Mouse (Mus musculus): ENCODE measurements around the gene S100a11. TPM values are rescaled to one million over a fixed set of nuclear protein-coding genes. Genes with fewer than 3 reads are reported as not detected.
"Not testable (repeated sequence)": the region's sequence is repeated elsewhere in the genome, so short reads cannot be mapped to it uniquely, and the experiment has no call there.

S100a11 gene
- total RNA-seq, 2 experiments from 2014 or later: 217 to 3,100 TPM

GRCm38 (mm10) chr3:93519856-93520329, 395 bp upstream of the S100a11 start:
- ATAC-seq (ENCODE audit: poor library complexity, severe bottlenecking): no peak

- ATAC-seq (ENCODE audit: poor library complexity, severe bottlenecking): peak; percentile 54
Measured at GRCm38 (mm10) chr3:93521462-93522057, 1.3 kb downstream of the S100a11 start.

- no peak for ATAC-seq (ENCODE audit: poor library complexity, severe bottlenecking)
Measured at GRCm38 (mm10) chr3:93522611-93523010, 2.3 kb downstream of the S100a11 start.

DNA sequence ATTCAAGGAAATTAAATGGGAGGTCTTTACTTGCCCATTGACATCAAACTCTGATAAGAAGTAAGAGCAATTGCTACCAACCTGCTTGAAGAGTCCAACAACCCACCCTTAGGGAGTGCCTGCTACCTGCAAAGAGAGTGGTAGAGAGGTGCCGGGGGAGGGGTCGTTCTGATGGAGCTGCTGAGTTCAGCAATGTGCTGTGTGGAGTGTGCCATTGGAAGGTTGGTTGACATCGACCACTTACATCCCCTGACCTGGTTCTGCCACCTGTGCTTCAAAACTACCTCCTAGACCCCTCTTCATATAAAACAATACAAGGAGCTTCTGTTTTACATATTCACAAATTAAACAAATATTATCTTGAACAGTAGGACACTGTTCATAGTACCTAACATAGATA, 7.0 kb downstream of the S100a11 start:
- no peak for ATAC-seq (ENCODE audit: poor library complexity, severe bottlenecking)

DNA sequence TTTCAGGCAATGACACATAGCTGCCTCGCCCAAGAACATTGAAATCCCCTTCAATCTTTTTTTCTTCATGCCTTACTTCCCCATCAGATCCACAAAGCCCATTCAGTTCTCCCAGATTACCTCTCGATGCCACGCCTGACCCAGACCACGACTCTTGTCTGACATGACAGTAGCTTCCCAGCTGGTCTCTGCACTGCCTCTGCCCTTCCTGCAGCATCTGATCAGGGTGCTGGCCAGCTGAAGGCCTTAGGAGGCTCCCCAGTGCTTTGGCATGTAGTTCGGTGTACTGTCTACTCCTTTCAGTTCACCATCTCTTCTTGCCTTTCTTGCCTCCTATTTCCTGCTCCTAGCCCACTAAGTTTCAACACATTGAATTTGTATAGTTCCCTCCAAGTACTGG, 8.5 kb downstream of the S100a11 start:
- peak; percentile 31; the same call in 1 of the 2 replicates for ATAC-seq (ENCODE audit: poor library complexity, severe bottlenecking)

DNA sequence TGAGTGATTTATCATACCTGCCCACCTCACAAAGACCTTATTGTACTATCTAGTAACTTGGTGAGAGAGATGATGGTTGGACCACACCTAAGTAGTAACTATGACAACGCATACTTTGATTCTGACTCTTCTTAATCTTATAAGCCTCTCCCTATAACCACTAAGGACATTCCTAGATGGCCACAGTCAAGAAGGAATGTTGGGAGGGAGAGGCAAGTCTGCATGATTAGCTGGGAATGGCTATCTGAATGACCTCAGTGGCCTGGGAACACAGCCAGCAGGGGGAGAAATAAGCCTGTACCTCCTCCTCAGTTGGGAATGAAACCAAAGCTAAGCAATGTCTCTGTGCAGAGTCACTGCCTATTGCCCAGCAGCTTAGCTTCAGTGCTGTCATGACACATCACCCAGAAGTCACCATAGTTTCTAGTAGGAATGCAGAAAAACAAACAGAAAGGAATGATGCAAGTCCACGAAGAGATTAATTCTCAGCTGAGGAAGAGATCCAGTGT, 16.8 kb downstream of the S100a11 start:
- ATAC-seq (ENCODE audit: poor library complexity, severe bottlenecking): no peak

GRCm38 (mm10) chr3:93538486-93538885, 18.2 kb downstream of the S100a11 start:
- no peak for ATAC-seq (ENCODE audit: poor library complexity, severe bottlenecking)

DNA sequence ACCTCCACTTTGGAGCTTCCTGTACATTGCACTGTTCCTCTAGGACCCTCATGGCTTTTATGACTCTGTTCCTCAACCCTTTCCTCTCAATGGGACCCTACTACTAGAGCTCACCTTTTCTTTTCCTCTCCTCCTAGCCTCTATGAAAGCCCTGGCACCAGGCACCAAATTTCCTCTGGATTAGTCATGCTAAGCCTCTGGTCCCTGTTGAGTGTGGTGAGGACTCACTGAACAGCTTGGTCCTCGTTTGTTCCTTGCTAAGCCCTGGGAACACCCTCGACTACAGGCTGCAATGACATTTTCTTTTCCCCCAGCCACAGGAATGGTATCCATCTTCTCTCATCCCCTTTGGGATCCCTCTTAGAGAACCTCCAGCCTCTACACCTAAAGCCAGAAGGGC, 21.2 kb downstream of the S100a11 start:
- no peak for ATAC-seq (ENCODE audit: poor library complexity, severe bottlenecking)

DNA sequence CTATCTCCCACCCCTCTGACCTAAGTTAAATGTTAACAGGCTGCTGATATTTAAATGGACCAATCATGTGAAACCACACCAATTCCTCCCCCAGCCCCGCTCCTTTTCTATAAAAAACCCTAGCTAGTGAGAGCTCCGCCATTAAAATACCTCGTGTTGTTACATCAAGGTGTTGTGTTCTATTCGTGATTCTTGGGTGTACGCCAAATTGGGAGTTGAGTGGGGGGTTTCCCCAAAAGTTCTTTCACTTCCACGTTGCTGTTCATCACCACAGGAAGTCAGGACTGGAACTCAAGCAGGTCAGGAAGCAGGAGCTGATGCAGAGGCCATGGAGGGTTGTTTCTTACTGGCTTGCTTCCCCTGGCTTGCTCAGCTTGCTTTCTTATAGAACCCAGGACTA, 23.9 kb downstream of the S100a11 start:
- ATAC-seq (ENCODE audit: poor library complexity, severe bottlenecking): not testable (repeated sequence)

DNA sequence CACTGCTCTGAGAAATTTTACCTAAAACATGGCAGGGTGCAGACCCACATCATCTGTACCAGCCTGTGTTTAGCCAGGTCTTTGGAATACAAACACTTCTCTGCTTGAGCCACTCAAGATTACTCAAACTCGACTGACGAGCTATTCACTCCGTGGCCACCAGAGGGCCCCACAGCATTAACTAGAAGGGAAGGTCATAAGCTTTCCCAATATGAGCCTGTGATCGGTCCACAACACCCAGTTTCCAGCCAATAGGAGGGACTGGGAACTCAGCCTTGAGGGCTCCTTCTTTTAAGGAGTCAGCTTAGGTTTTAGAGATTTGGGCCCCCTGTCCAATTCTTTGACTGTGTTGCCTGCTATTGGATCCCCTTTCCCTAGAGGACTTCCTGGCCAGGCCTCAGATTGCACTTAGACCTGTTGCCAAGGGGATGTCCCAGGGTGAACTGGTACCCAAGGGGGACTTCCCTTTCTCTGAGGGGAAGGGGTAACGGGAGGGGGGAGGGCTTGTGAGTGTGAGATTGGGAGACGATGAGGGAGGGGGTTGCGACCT, 26.9 kb downstream of the S100a11 start:
- ATAC-seq (ENCODE audit: poor library complexity, severe bottlenecking): peak; percentile 78

DNA sequence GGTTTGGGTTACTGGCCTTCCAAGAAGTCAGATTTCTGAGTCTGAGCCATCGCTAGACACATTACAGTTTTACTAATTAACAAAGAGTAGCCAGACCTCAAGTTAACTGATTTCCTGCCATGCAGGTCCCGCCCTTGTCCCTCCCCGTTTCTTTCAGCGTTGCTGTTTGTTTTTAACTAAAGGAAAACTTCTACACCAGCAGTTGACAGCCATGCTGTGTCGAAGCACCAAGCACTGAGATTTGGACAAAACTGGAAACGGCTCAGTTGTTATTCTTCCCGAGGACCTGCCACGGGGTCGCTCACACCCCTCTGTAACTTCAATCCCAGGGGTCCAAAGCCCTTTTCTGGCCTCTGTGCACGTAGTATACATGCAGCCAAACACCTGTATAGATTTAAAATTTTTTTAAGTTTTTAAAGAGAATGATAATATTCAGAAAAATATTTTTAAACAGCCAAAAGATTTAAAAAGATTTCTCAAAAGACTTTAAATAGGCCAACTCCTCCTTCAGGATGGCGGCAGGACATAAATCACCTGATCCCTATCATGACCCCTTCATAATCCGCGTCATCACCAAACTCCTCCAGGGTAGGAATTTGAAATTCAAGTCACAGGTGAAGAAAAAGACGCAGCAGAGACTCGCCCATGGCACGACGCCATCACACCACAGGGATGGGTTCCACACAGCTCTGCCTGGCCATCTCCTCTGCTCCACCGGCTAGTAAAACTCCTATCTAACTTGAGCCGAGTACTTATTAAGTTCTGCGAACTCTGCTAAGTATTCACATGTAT, 27.7 kb downstream of the S100a11 start:
- ATAC-seq (ENCODE audit: poor library complexity, severe bottlenecking): no peak

DNA sequence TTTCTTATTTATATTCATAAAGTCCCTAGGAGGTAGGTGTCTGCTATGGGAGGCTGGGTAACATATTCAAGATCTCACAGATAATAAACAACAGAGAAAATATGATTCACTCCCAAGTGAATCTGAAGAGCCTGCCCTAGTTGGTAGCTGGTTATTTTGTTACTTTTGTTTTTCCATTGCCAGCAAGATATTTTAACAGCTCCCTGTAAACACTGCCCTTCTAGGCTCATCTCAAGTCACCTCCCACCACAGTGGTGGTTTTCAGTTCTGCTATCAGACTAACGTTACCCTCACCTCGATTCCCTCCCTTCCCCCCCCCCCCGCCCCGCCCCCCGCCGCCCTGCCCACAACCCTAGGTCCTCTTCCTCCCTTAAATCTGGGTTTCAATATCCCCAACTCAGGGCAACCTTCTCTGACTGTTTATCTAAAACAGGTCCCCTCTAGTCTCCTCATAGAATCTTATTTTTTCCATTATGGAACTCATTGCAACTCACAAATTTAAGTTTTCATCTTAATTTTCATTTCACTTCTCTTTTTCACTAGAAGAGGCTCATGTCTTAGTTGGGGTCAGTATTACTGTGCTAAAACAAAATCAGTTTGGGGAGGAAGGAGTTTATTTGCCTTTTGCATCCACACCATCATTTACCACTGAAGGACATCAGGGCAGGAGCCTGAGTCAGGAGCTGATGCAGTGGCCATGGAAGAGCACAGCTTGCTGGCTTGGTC, 28.4 kb downstream of the S100a11 start:
- ATAC-seq (ENCODE audit: poor library complexity, severe bottlenecking): peak; percentile 11; the same call in 1 of the 2 replicates

DNA sequence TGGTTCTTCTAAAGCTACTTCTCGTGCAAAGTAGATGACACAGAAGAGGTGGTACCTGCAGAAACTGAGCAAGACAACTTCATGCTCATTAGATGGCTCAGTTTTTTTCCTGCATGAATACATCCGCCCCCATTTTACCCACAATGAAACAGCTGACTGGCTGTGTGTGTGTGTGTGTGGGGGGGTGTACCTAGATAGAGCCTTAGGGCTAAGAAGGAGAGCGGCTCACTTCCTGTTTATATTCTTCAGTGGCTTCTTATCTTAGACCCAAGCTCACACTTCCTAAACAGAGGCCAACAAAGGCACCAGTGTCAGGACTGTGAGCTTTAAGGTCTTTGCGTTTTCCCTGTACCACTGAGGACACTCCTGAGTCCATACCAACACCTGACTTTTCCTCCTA, 29.7 kb downstream of the S100a11 start:
- ATAC-seq (ENCODE audit: poor library complexity, severe bottlenecking): peak; percentile 53

DNA sequence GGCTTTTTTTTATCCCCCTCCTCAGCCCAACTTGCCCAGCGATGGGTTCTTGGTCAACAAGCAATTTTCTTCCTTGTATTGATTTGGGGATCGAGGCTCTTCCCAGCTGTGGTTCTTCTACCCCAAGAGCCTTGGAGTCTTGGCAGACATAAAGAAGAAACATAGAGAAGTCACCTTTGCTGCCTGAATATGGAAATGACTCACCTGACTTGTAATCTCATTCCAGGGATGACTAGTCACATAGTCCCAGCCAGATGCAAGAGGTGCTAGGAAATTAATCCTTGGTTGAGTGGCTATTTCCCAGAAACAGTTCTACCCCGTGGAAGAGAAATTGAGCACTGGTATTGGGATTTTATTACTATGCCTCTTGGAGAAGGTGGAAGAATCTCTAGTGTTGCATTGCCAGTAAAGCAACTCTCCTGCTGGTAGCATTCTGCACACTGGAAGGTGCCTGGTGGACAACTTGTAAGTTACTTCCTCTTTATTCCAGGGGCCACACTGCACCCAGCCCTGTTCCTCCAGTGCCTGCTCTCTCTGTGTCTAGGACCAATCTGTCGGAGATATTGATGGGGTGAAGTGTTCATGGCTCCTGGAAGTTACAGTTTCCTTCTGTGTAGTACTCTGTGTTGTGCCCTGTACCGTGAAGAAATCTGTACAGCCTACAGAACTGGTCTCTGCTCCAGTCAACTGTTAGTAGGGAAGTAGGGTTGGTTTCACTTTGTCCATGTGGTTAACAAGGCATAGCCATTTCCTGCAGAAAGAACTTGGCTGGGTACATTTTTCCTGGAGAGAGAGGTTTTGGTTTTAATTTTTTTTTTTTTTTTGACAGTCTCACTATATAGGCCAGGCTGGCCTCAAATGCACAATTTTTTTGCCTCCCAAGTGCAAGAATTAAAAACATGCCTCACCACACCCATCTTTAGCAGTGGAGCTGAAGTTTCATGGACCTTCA, 31.9 kb downstream of the S100a11 start:
- ATAC-seq (ENCODE audit: poor library complexity, severe bottlenecking): peak; percentile 48

GRCm38 (mm10) chr3:93553311-93553710, 33.0 kb downstream of the S100a11 start:
- ATAC-seq (ENCODE audit: poor library complexity, severe bottlenecking): no peak

- no peak for ATAC-seq (ENCODE audit: poor library complexity, severe bottlenecking)
Measured at GRCm38 (mm10) chr3:93553765-93554378, 33.6 kb downstream of the S100a11 start.

DNA sequence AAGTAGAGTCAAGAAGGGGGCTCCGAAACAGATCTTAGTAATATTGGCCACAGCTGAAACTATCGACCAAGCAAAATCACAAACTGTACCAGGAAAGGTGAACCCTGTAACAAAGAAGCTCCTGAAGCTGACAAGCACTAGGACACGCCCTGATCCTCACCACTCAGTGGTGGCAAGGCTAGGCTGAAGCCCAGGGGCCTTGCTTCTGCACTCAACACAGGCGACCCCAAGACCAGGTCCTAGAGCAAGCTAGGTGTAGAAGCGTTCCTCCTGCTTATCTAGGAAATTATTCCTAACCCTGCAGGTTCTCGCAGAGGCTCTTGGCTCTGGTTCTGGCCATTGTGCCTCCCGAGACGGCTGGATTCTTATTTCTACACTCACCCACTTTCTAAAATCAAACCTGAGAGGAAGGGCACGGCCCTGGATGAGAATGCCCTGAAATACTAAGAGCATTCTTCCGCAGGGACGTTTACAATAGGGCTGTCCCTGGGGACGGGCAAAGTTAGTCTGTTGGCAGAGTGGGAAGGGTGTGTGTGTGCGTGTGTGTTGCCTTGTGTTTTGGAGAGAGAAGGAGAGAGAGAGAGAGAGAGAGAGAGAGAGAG, 34.2 kb downstream of the S100a11 start:
- ATAC-seq (ENCODE audit: poor library complexity, severe bottlenecking): no peak

GRCm38 (mm10) chr3:93554981-93555877, 34.9 kb downstream of the S100a11 start, which contains the start of gene S100a10:
S100a10 (plus strand) TSS chr3:93555080.
- peak; percentile 60 for ATAC-seq (ENCODE audit: poor library complexity, severe bottlenecking)

All from megakaryocyte, adult 5-6 weeks (primary cell).